Mouse (Mus musculus): Measurements from ENCODE around the gene Ncoa5.

DNA sequence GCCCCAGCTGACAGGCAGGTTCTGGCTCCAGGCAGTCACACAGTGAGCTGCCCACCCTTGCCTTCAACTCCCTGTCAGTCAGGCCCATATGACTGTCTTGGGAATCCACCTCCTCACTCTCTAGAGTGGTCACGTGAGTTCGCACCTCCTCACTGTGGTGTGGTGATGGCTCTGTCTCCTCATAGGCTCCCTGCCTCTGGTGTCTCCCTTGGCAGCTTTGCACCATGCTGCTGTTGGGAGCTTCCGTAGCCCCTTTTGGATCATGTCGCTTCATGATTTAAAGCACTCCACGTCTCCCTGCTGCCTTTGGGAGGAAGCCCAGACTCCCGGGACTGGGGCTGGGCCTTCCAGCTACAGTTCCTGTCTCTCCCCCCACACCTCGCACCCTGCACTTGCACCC lies 29.8 kb upstream of the Ncoa5 start:
- TF ChIP-seq FLI1 (IDR thresholded peaks at IDR 0.05; ENCODE audit: low read length): no peak
- TF ChIP-seq GATA1 (IDR thresholded peaks at IDR 0.05; ENCODE audit: borderline replicate concordance, low read length): no peak
